Mouse (Mus musculus) hindbrain, embryonic 16.5 days (tissue): Measurements from ENCODE around the gene Zfp704. TPM values are rescaled to one million over a fixed set of nuclear protein-coding genes. Genes with fewer than 3 reads are reported as not detected.
A peak's percentile ranks its signal among the peaks of the same experiment; 100 is the strongest.

Source experiments
- ATAC-seq: fragments of 200-750 bp; cut with Nextera tagmentation; 2 replicates; pipeline ENCODE4 v1.8.0; 2017; ENCODE audit warnings: moderate TSS enrichment, moderate library complexity
- H3K27ac ChIP-seq: fragments of 300-500 bp; sonication (generic); 2 replicates; pipeline ENCODE4 v1.5.1; 2014; ENCODE audit warnings: low read depth, mild to moderate bottlenecking, control low read depth, low read length, moderate library complexity
- H3K27me3 ChIP-seq: fragments of 300-500 bp; sonication (generic); replicated peaks from 2 replicates; pipeline ENCODE4 v1.6.1; 2014; ENCODE audit warnings: low read length; ENCODE audit not compliant: control insufficient read depth, insufficient read depth
- H3K36me3 ChIP-seq: fragments of 300-500 bp; sonication (generic); 2 replicates; pipeline ENCODE4 v1.6.1; 2014; ENCODE audit warnings: mild to moderate bottlenecking, low read length, moderate library complexity, mixed read lengths; ENCODE audit not compliant: control insufficient read depth, insufficient read depth
- H3K4me1 ChIP-seq: fragments of 300-500 bp; sonication (generic); 2 replicates; pipeline ENCODE4 v1.6.1; 2014; ENCODE audit warnings: low read depth, low read length; ENCODE audit not compliant: control insufficient read depth, insufficient read depth
- H3K4me2 ChIP-seq: fragments of 300-500 bp; sonication (generic); 2 replicates; pipeline ENCODE4 v1.6.1; 2014; ENCODE audit warnings: mild to moderate bottlenecking, low read length, control low read depth, moderate library complexity
- H3K4me3 ChIP-seq: fragments of 300-500 bp; sonication (generic); 2 replicates; pipeline ENCODE4 v1.5.1; 2014; ENCODE audit warnings: mild to moderate bottlenecking, low read length, control low read depth, moderate library complexity
- H3K9ac ChIP-seq: fragments of 300-500 bp; sonication (generic); 2 replicates; pipeline ENCODE4 v1.6.1; 2014; ENCODE audit warnings: low read depth, mild to moderate bottlenecking, control low read depth, low read length, moderate library complexity
- H3K9me3 ChIP-seq: fragments of 300-500 bp; sonication (generic); 2 replicates; pipeline ENCODE4 v1.6.1; 2014; ENCODE audit warnings: mild to moderate bottlenecking, low read length, moderate library complexity; ENCODE audit not compliant: control insufficient read depth
- WGBS: fragments of 180-500 bp; shearing (Covaris S2); extraction: QIAGEN DNeasy Blood & Tissue Kit; methylation state at CpG from one replicate; pipeline ENCODE4 v1.1.7; 2014; 5-methylcytosine and 5-hydroxymethylcytosine counted together
- polyA plus RNA-seq: library from polyadenylated mRNA; unstranded; fragments of >200 nt; fragmentation: Nextera tagmentation; extraction: Ambion mirVana; gene quantifications from 2 replicates; pipeline ENCODE4 v1.2.1, GENCODE M21; 2015

Gene Zfp704
- polyA plus RNA-seq, 1 experiment from 2014 or later, result 13.3 TPM

GRCm38 (mm10) chr3:9552332-9552731, 57.6 kb downstream of the Zfp704 start:
- WGBS, result 72% methylated on average over 8 of the region's 8 CpGs
- Histone ChIP-seq H3K4me3 (no peak overlapping the region), H3K9me3 (no peaks in the 10 kb centered on the region), H3K27ac (no peak overlapping the region), H3K36me3 (no peaks in the 10 kb centered on the region), H3K4me2 (no peak overlapping the region), H3K27me3 (no peaks in the 10 kb centered on the region), H3K4me1 (no peaks in the 10 kb centered on the region), H3K9ac (no peak overlapping the region)
- no peak for ATAC-seq

- Histone ChIP-seq H3K4me2 (no peak overlapping the region), H3K4me1 (peaks cover 5% of the 10 kb centered on the region; the same call in 1 of the 2 replicates), H3K27me3 (no peaks in the 10 kb centered on the region), H3K9ac (no peak overlapping the region), H3K9me3 (no peaks in the 10 kb centered on the region), H3K36me3 (no peaks in the 10 kb centered on the region), H3K27ac (no peak overlapping the region), H3K4me3 (no peak overlapping the region)
- ATAC-seq, result no peak
- 85% methylated on average over 1 of the region's 1 CpGs for WGBS
Observed at GRCm38 (mm10) chr3:9550930-9551329, 59.0 kb downstream of the Zfp704 start.

GRCm38 (mm10) chr3:9549815-9550214, 60.1 kb downstream of the Zfp704 start:
- WGBS, result 84% methylated on average over 5 of the region's 5 CpGs
- no peaks in the 10 kb centered on the region for H3K27me3 ChIP-seq
- no peak for ATAC-seq
- no peak overlapping the region for H3K4me3 ChIP-seq
- no peaks in the 10 kb centered on the region for H3K36me3 ChIP-seq
- no peak overlapping the region for H3K9ac ChIP-seq
- H3K9me3 ChIP-seq, result no peaks in the 10 kb centered on the region
- peaks cover 5% of the 10 kb centered on the region; the same call in 1 of the 2 replicates for H3K4me1 ChIP-seq
- H3K27ac ChIP-seq, result no peak overlapping the region
- H3K4me2 ChIP-seq, result no peak overlapping the region

- 52% methylated on average over 10 of the region's 10 CpGs for WGBS
- H3K27ac ChIP-seq, result no peak overlapping the region
- no peak overlapping the region for H3K4me3 ChIP-seq
- ATAC-seq, result no peak
- no peak overlapping the region for H3K4me2 ChIP-seq
- H3K36me3 ChIP-seq, result no peaks in the 10 kb centered on the region
- H3K9me3 ChIP-seq, result no peaks in the 10 kb centered on the region
- H3K27me3 ChIP-seq, result no peaks in the 10 kb centered on the region
- peaks cover 5% of the 10 kb centered on the region for H3K4me1 ChIP-seq
- H3K9ac ChIP-seq, result no peak overlapping the region
Observed at GRCm38 (mm10) chr3:9548188-9548587, 61.7 kb downstream of the Zfp704 start.

GRCm38 (mm10) chr3:9546882-9547620, 62.8 kb downstream of the Zfp704 start:
- ATAC-seq, result 0 out of 2 replicates have a peak, but pooled peaks have one; percentile 25
- no peak overlapping the region for H3K27ac ChIP-seq

GRCm38 (mm10) chr3:9544421-9544820, 65.5 kb downstream of the Zfp704 start:
- Histone ChIP-seq H3K4me3 (no peak overlapping the region), H3K9ac (no peak overlapping the region), H3K9me3 (no peaks in the 10 kb centered on the region), H3K36me3 (no peaks in the 10 kb centered on the region), H3K27ac (no peak overlapping the region), H3K4me1 (peaks cover 5% of the 10 kb centered on the region), H3K27me3 (no peaks in the 10 kb centered on the region), H3K4me2 (no peak overlapping the region)
- WGBS, result 88% methylated on average over 2 of the region's 2 CpGs
- no peak for ATAC-seq

More at GRCm38 (mm10) chr3:9546882-9547620, 62.8 kb downstream of the Zfp704 start:
- H3K4me1 ChIP-seq, result peaks cover 5% of the 10 kb centered on the region
- H3K9me3 ChIP-seq, result no peaks in the 10 kb centered on the region
- WGBS, result 36% methylated on average over 15 of the region's 15 CpGs
- no peak overlapping the region for H3K4me2 ChIP-seq
- no peak overlapping the region for H3K9ac ChIP-seq
- H3K27me3 ChIP-seq, result no peaks in the 10 kb centered on the region
- H3K36me3 ChIP-seq, result no peaks in the 10 kb centered on the region
- no peak overlapping the region for H3K4me3 ChIP-seq

GRCm38 (mm10) chr3:9543916-9544315, 66.0 kb downstream of the Zfp704 start:
- Histone ChIP-seq H3K4me1 (peaks cover 5% of the 10 kb centered on the region), H3K4me2 (no peak overlapping the region), H3K4me3 (no peak overlapping the region), H3K9me3 (no peaks in the 10 kb centered on the region), H3K36me3 (no peaks in the 10 kb centered on the region), H3K27ac (no peak overlapping the region), H3K27me3 (no peaks in the 10 kb centered on the region), H3K9ac (no peak overlapping the region)
- ATAC-seq, result no peak
- WGBS, result 94% methylated on average over 5 of the region's 5 CpGs

- Histone ChIP-seq H3K27me3 (no peaks in the 10 kb centered on the region), H3K4me2 (no peak overlapping the region), H3K4me1 (peaks cover 5% of the 10 kb centered on the region), H3K9ac (no peak overlapping the region), H3K4me3 (no peak overlapping the region), H3K36me3 (no peaks in the 10 kb centered on the region), H3K9me3 (no peaks in the 10 kb centered on the region), H3K27ac (no peak overlapping the region)
- WGBS, result 58% methylated on average over 4 of the region's 4 CpGs
- peak; percentile 21; the same call in 1 of the 2 replicates for ATAC-seq
Observed at GRCm38 (mm10) chr3:9543463-9543862, 66.4 kb downstream of the Zfp704 start.

GRCm38 (mm10) chr3:9541561-9541960, 68.3 kb downstream of the Zfp704 start:
- no peak for ATAC-seq
- H3K4me3 ChIP-seq, result no peak overlapping the region

More at GRCm38 (mm10) chr3:9541561-9541960, 68.3 kb downstream of the Zfp704 start:
- H3K9ac ChIP-seq, result no peak overlapping the region
- H3K36me3 ChIP-seq, result no peaks in the 10 kb centered on the region
- WGBS, result 86% methylated on average over 14 of the region's 14 CpGs
- H3K27me3 ChIP-seq, result no peaks in the 10 kb centered on the region
- H3K9me3 ChIP-seq, result no peaks in the 10 kb centered on the region
- H3K27ac ChIP-seq, result no peak overlapping the region
- H3K4me2 ChIP-seq, result no peak overlapping the region
- H3K4me1 ChIP-seq, result peaks cover 4% of the 10 kb centered on the region
